Mouse (Mus musculus) thymus, postnatal 10 days (tissue): ENCODE data around the gene Gpatch11.

Experiments used
- DNase-seq, 2 experiments: peaks; one replicate each; pipeline ENCODE4 v3.0.0; 2021; ENCODE audit warnings: low spot score in 2 of 2

The Gpatch11 gene

GRCm38 (mm10) chr17:78894991-78895390 lies 59.6 kb downstream of the Gpatch11 start:
- DNase-seq: no peak

- DNase-seq: peak in 1 of 2 experiments; percentile 13
Measured at GRCm38 (mm10) chr17:78895394-78895793, 60.0 kb downstream of the Gpatch11 start.
